Mouse (Mus musculus): ENCODE results near the gene Npas2.

Npas2 gene

DNA sequence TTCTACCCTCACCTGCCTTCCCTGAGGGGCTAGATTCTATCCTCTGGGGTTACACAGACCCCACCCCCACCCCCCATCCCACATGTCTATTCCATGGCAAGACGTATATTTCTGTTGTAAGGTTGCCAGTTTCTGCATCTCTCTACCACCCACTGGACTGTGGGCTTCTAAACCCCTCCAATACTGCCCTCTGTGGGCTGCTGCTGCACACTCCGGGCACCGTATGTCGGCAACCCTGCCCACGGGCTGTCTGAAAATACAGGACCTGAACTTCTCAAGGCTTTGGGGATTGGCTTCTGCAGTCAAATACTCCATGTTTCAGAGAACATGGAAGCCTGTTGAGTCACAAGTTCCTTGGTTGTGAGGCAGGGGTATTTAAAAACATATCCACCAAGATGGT is 17.4 kb downstream of the Npas2 start:
- in situ Hi-C loops (cut with MboI, MseI), result no loop called here

DNA sequence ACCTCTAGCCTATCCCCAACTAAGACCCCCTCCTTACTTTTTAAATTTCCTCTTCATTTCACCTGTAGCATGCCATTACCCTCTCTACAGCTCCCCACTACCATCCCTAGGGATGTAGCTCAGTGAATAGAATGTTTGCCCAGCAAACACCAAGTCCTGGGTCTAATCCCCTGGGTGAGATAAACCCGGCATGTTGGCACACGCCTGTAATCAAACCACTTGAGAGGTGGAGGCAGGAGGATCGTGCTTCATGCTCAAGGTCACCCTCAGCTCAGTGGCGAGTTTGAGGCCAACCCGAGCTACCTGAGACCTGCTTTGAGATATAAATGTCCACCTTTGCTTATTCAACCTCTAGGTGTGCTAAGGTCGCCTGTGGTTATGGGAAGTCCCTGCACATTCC is 19.5 kb downstream of the Npas2 start:
- in situ Hi-C loops (cut with MboI, MseI), result no loop called here

DNA sequence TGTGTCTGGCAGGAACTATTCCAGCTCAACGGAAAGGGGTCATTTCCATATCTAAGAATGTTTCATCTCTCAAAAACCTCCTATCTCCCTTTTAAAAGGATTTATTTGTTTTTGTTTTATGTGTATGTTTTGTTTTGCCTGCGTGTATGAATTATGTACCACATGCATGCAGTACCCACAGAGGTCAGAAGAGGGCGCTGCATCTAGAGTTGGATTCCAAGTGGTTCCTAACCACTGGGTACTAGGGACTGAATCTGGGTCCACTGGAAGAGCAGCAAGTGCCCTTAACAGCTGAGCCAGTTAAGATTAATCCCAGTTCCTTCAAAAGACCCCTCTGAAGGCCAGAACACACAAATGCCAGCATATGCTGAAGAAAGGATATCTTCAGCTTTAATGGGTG is 24.1 kb downstream of the Npas2 start:
- in situ Hi-C loops (cut with MboI, MseI), result no loop called here

DNA sequence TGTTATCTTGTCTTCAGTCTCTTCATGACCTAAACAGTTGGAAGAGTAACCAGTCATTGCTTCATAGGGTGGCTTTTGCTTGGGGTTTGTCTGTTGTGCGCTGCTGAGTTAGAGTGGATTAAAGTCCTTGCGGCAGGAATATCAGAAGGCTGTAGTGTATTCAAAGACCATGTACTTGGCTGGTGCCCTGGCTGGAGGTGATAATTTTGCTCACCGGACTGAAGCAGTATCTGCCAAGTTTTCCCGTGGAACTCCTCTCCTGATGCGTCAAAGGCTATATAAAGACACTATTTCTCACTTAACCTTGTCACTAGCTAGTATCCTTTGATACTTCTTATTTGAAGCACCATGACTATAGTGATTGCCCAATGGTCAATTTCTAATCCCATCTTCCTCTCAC is 34.9 kb downstream of the Npas2 start:
- in situ Hi-C loops (cut with MboI, MseI), result loop anchor here (25.0 kb wide), 1 partner anchor 216 kb away; no protein-coding TSS in a partner anchor

DNA sequence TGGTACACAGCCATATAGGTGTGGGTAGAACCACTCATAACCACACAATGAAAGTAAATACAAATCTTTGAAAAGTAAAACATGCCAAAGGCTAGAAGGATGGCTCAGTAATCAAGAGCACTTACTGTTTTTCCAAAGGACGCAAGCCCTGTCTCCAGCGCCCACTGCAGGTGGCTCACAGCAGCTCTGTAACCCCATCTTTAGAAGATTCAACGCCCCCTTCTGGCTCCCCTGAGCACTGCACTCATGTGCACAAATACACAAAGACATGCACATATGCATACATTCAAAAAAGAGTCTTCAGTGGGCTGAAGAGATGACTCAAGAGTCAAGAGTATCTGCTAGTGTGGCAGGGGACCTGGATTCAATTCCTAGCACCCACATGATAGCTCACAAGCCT is 36.5 kb downstream of the Npas2 start:
- in situ Hi-C loops (cut with MboI, MseI), result loop anchor here (25.0 kb wide), 1 partner anchor 218 kb away; no protein-coding TSS in a partner anchor

DNA sequence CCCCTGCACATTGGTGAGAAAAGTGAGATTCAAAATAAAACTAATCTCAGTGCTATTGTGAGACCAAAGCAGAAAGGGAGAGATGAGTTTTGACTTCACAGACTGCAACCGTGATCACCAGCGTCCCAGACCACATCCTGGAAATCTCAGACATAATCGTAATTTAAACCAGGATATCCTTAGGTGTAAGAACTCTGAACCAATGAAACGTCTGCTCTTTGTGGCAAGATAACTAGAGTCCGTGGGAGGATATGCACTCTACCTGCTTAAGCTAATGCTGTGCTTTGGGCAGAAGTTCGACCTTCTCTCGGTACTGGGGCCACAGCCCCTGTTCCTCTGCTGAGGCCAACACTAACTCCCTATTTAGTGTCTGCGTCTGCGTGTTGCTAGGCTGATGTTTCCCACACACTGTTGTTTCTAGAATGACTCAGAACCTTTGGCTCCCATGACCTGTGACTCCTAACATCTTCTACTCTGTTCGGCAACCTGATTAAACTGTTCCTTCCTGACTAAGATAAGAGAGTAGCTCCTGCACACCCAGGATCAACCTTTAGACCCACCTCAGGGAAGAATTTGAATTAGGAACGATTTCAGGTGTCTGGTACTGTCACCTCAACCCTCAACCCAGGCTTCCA is 41.4 kb downstream of the Npas2 start:
- in situ Hi-C loops (cut with MboI, MseI), result loop anchor here (25.0 kb wide), 1 partner anchor 223 kb away; no protein-coding TSS in a partner anchor

DNA sequence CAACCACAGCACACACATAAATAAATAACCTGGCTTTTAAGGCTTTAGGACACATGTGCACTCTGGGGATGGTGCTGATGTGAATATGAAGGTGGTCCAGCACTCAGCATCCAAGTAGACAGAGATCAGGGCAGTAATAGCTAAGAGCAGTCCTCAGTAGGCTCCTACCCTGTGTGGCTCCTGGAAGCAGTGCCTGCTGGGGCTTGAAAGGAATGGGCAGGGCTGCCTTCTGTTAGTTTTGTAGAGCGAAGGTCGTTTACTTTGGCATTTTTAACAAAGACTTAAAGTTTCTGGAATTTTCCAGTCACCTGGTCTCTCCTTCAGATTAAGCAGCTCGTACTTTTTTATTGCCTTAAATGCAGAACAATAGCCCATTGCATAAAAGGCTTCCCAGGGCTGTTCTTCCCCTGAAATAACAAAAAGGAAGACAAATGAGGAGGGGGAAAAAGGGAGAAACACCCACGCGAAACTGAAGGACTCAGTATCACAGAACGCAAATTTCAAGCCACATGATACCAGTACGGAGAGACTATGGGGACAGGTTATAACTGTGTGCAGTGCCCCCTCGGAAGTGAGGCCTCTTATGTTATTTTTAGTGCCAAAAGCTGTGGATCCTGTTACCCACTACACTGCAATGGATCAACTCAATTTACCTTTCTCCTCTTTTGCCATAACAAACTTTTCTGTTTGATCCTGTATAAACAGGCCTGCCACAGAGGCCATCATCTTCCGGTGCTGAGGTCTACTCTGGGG is 44.1 kb downstream of the Npas2 start:
- in situ Hi-C loops (cut with MboI, MseI), result loop anchor here (25.0 kb wide), 1 partner anchor 225 kb away; no protein-coding TSS in a partner anchor

DNA sequence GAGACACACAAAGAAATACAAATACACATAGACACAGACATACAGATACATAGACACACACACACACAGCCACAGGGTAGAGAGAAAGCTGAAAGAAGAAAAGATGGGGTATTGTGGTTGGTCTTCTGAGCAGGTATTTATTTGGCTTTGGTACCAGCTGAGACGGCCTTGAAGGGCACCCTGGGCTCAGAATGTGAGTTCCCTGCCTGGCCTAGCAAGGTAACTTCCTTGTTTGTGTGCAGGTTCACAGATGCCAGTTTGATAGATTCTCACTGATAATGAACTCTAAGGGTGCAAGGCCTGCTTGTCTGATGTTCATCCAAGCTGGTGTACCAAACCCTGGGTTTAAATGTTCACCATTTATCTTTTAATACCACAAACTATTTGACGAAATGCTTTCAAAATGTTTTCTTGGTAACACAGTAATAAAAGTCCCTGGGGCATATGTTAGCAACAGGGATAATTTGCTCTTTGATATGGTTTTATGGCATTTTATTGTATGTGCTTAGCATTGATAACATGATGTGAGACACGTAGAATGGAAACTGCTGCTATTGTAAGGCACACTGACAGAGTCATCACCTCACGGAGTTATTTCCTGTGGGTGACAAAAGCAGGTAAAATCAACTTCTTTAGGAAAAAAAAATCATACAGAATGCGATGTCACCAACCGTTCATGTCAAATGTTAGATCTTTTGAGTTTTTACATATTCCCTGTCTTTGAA is 47.5 kb downstream of the Npas2 start:
- in situ Hi-C loops (cut with MboI, MseI), result loop anchor here (25.0 kb wide), 1 partner anchor 229 kb away; no protein-coding TSS in a partner anchor

DNA sequence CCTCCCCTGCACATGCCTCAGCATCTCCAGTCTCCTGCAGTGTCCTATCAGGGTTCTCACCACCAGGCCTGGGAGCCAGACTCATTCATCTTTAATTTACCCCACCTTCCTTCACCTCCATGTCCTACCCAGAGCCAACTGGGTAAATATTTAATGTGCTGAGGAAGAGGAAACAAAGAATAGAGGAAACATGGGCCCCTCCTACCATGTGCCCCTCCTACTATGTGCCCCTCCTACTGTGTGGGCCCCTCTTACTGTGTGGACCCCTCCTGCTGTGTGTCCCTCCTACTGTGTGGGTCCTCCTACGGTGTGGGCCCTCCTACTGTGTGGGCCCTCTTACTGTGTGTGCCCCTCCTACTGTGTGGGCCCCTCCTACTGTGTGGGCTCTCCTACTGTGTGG is 51.2 kb downstream of the Npas2 start:
- in situ Hi-C loops (cut with MboI, MseI), result loop anchor here (25.0 kb wide), 1 partner anchor 232 kb away; no protein-coding TSS in a partner anchor

DNA sequence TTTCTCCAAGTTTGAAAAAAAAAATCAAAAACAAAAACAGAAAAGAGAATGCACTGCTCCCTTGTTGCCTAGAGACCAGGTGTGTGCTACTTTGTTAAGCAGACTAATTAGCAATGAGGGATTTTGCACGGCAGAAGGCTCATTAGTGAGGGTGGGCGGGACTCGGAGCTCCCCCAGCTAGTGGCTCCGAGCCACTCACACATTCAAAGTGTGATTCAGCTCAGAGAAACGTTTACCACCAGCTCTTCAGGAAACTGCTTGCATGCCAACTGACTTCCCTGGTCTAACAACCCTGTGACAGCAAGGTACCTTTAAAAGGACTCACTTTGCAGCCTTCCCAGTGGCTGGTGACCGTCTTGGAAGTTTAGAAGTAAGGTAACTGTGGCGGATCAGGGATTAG is 58.1 kb downstream of the Npas2 start:
- in situ Hi-C loops (cut with MboI, MseI), result no loop called here

DNA sequence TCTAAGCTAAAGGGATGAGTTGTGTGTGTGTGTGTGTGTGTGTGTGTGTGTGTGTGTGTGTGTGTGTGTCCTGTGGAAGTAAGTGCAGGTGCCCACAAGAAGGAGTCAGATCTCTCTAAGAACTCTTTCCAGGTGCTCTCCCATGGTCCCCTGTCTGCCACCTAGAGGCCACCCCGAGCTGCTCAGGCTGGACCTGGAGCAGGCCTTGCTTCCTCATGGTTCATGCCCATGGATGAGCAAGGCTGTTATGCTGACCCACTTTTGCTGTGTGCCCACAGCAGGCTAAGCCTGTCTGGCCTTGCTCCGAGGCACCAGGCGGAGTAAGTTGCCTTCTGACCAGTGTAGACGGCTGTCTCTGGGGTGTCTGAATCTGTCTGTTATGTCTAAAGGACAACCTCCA is 60.2 kb downstream of the Npas2 start:
- in situ Hi-C loops (cut with MboI, MseI), result no loop called here

DNA sequence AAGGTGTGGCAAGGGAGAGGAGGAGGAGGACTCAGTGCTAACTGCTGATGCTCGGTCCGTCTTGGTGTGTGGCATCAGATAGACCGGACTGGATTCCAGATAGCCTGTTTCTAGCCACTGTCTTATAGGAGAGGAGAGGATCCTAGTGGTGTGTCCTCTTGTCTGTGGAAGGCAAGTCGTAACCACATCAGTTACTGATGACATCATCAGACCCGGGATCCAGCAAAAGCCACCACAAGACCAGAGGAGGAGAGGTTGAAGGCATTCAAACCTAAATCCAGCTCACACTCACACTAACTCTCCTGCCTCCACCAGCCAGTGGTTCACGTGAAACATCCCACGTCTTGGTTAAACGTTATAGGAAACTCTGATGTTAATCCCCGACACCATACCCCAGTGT is 62.5 kb downstream of the Npas2 start:
- in situ Hi-C loops (cut with MboI, MseI), result no loop called here

DNA sequence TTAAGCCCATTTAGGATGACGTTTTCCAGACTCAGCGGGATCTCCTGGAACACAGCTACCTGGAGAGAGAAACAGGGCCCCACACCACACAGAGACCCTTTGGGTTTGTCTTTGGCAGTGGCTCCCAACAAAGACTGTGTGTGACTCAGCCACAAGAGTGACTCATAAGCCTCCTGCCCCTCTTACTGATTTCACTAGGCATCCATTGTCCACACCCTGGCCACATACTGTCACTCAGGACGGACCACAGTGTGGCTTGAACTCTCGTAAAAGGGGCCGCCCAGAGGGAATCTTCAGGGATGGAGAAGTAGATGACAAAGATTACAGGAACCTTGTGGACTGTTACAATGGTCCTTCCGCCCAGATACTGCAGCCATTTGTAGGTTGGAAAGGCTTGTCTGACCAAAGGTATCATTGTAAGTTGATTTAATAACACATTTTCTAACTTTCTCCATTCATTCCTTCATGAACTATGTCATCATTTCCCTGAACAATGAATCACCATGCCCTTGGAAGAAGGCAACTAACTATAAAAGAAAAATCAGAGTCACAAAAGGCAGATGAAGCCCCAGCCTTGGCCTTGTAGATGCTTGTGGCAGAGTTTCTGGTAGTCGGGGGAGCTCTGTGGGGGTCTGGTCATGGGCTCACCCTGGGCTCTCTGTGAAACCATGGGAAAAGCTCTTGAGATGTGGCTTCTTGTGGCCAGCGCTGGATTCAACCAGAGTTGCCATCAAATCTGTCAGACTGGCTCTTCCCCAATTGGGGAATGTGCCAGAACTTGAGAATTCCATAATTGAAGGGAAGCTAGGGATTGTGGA is 63.2 kb downstream of the Npas2 start:
- in situ Hi-C loops (cut with MboI, MseI), result no loop called here

DNA sequence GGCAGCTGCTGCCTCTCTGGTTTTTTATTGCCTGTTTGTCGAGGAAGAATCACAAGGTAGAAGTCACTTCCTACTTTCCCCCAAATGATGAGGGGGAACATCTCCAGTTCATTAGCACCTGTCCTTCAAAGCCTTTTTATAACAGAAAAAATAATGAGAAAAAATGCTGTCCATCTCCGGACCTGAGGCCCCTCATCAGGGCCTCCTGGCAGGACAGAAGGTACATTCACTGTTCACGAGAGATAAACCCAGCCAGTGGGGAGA is 63.7 kb downstream of the Npas2 start:
- in situ Hi-C loops (cut with MboI, MseI), result no loop called here

DNA sequence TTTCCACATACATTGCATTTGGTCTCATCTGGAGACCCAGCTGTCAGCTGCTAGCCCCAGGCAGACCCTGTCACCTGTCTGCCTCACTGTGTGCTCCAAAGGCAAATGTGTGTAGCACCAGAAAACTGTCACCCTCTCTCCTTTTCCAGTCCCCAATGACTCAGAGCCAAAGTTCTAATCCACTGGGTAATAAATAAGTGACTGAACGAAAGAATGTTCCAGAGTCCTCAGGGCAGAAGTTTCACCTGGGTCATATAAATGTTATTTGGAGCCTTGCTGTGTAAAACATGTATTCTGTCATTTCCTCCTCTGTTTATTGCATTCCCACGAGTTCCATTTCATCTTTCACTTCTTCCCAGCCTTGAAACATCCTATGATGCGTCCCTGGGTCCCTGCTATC is 66.1 kb downstream of the Npas2 start:
- in situ Hi-C loops (cut with MboI, MseI), result no loop called here

DNA sequence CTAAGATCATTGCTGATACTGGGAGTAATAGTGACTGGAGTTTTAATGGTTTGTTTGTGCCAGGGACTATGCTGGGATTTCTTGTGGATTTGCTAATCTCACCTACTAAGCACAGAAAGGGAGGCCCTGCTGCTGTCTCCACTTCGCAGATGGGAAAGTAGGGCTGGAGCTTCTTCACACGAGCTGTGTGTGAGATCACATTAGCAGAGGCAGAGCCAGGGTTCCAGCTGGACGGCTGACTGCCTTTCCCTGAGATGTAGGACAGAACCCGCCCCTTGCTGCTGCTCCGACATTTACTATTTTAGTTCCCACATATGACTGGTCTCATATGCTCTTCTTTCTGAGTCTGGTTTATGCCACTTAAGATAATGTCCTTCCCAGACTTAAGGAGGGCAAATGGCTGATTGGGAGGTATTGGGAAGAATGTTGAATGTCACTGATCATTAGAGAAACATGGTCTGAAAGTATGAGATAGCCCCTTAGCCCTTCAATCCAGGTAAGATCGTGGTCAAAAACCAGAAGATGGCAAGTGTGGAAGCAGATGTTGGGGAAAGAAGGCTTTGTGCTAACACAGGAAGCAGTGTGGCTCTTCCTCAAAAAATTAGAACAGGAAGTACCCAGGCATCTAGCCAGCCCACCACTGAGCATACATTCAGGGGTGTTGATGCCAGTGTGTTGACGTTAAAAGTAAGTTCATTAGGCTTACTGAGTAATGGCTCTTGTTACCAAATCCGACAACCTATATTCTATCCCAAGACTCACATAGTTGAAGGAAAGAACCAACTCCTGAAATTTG is 66.8 kb downstream of the Npas2 start:
- in situ Hi-C loops (cut with MboI, MseI), result no loop called here

DNA sequence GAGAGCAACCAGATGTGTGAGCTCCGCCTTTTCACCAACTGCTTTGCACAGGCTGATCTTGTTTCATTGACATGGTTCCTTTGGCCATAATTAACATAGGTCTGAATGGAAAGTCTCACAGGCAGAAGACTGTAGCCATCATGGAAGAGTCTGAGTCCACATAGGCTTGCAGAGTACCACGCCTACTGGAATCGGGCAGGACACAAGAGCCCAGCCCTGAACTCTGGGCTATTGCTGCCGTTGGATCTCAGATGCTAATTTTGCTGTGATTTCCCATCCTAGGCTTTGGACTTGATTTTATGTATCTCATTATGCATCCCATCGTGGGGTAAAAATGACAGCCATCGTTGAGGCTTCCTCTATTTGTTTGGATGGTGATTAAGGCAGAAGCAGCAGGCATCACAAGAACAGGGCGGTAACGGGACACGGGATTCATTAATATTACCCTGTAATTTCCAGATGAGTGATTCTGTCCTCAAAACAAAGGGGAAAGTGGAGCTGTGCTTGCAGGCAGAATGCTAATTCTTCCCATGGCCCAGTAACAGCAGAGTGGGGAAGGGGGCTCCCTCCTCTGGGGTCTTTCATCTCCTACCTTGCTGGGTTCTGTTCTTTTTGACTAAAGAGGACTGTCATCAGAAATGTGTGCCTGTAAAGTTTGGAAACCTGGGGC is 73.4 kb downstream of the Npas2 start:
- in situ Hi-C loops (cut with MboI, MseI), result no loop called here

DNA sequence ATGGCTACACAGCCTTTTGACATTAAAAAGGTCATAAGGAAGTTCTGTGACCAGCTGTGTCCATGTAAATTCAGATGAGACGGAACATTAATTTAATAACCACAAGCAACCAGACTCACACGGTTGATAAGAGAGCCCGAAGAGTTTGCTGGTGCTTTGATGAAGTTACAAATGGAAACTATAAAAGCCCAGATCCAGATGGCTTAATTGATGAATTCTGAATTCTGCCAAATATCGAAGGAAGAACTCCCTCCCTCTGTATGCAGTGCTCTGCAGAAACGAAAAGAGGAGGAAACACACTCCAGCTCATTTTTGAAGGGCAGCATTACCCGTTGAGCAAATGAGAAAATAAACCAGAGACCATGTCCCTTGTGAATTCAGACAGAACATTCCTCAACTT is 79.4 kb downstream of the Npas2 start:
- in situ Hi-C loops (cut with MboI, MseI), result no loop called here

DNA sequence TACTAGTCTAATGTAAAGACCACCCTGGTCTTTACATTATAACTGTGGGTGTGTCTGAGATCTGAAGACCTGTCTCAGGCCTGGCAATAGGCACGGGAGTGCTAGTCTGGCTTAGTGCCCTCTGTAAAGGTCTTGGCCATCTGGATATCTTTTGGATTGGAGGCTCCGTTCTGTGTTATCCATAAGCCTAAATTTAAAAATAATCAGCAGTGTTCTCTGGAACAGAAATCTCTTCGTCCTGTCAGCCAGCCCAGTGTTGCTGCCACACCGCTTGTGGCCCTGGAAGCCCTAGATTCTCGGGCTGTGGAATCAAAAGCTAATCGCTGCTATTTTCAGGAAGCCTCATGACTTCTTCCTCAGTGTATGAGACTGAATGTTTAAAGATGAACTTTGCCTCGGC is 86.9 kb downstream of the Npas2 start:
- in situ Hi-C loops (cut with MboI, MseI), result loop anchor here (5.0 kb wide), 1 partner anchor 98 kb away; no protein-coding TSS in a partner anchor
